Mouse (Mus musculus) MEL (cell line): ENCODE data around the gene Tigit. TPM values are rescaled to one million over a fixed set of nuclear protein-coding genes. Genes with fewer than 3 reads are reported as not detected.
A peak's percentile ranks its signal among the peaks of the same experiment; 100 is the strongest.

Source experiments
- DNase-seq: peaks from one replicate; pipeline ENCODE4 v3.0.0; 2011; ENCODE audit warnings: low read depth, low spot score
- H3K27ac ChIP-seq: 2 replicates; pipeline ENCODE4 v1.5.1; 2012; ENCODE audit warnings: low read depth, mild to moderate bottlenecking, control low read depth, low read length, moderate library complexity; ENCODE audit not compliant: control insufficient read depth
- H3K27me3 ChIP-seq, 2 experiments: fragments of 150-350 bp in 1 of 2; sonication (generic) in 1 of 2; 2 replicates each; pipeline ENCODE4 v1.6.1; 2012; ENCODE audit warnings: low read length in 2 of 2, mild to moderate bottlenecking in 2 of 2, improper control_type of control experiment in 1 of 2, moderate library complexity in 1 of 2; ENCODE audit not compliant: insufficient read depth in 2 of 2, control insufficient read depth in 1 of 2
- H3K36me3 ChIP-seq, 2 experiments: 2 replicates each; pipeline ENCODE4 v1.6.1; 2012 to 2014; ENCODE audit warnings: low read length in 2 of 2, improper control_type of control experiment in 1 of 2, inconsistent platforms in 1 of 2, mild to moderate bottlenecking in 1 of 2; ENCODE audit not compliant: insufficient read depth in 2 of 2, control insufficient read depth in 1 of 2
- H3K4me1 ChIP-seq, 2 experiments: fragments of 150-350 bp in 1 of 2; sonication (generic) in 1 of 2; 2 replicates each; pipeline ENCODE4 v1.6.1; 2012; ENCODE audit warnings: low read length in 2 of 2, improper control_type of control experiment in 1 of 2, mild to moderate bottlenecking in 1 of 2; ENCODE audit not compliant: insufficient read depth in 2 of 2, control insufficient read depth in 1 of 2
- H3K4me3 ChIP-seq, 2 experiments: fragments of 150-350 bp in 1 of 2; sonication (generic) in 1 of 2; 2 replicates each; pipeline ENCODE4 v1.5.1; 2012; ENCODE audit warnings: low read depth in 2 of 2, low read length in 2 of 2, mild to moderate bottlenecking in 2 of 2, moderate library complexity in 2 of 2, control low read depth in 1 of 2, improper control_type of control experiment in 1 of 2; ENCODE audit not compliant: control insufficient read depth in 1 of 2, insufficient read depth in 1 of 2
- H3K79me2 ChIP-seq: 2 replicates; pipeline ENCODE4 v1.6.1; 2012; ENCODE audit warnings: mild to moderate bottlenecking, low read length, moderate library complexity; ENCODE audit not compliant: control insufficient read depth, poor library complexity, insufficient read depth
- H3K9ac ChIP-seq: 2 replicates; pipeline ENCODE4 v1.6.1; 2012; ENCODE audit warnings: low read depth, mild to moderate bottlenecking, control low read depth, low read length, moderate library complexity; ENCODE audit not compliant: control insufficient read depth, poor library complexity, severe bottlenecking
- H3K9me3 ChIP-seq: fragments of 150-350 bp; sonication (generic); replicated peaks from 2 replicates; pipeline ENCODE4 v1.6.1; 2012; ENCODE audit warnings: mild to moderate bottlenecking, low read length, improper control_type of control experiment, moderate library complexity; ENCODE audit not compliant: insufficient read depth
- CTCF ChIP-seq, 3 experiments: IDR thresholded peaks in 2 of 3; conservative IDR thresholded peaks in 1 of 3; 2 replicates each; pipeline ENCODE4 v1.5.1; 2011 to 2012; ENCODE audit warnings: low read length in 3 of 3, low read depth in 2 of 3, mild to moderate bottlenecking in 2 of 3, improper control_type of control experiment in 1 of 3, inconsistent platforms in 1 of 3, mixed read lengths in 1 of 3, moderate library complexity in 1 of 3; ENCODE audit not compliant: control insufficient read depth in 1 of 3, insufficient read depth in 1 of 3, poor library complexity in 1 of 3, severe bottlenecking in 1 of 3
- ELF1 ChIP-seq: IDR thresholded peaks from 2 replicates; pipeline ENCODE4 v1.6.1; 2014; ENCODE audit warnings: low read depth, mild to moderate bottlenecking, inconsistent platforms, low read length, improper control_type of control experiment, moderate library complexity
- EP300 ChIP-seq, 2 experiments: IDR thresholded peaks; 2 replicates each; pipeline ENCODE4 v1.6.1; 2011; ENCODE audit warnings: improper control_type of control experiment in 2 of 2, low read length in 2 of 2, low read depth in 1 of 2, mild to moderate bottlenecking in 1 of 2
- ETS1 ChIP-seq: IDR thresholded peaks from 2 replicates; pipeline ENCODE4 v1.6.1; 2012; ENCODE audit warnings: low read depth, mild to moderate bottlenecking, inconsistent platforms, low read length, improper control_type of control experiment, moderate library complexity
- GABPA ChIP-seq: IDR thresholded peaks from 2 replicates; pipeline ENCODE4 v1.6.1; 2012; ENCODE audit warnings: low read depth, mild to moderate bottlenecking, inconsistent platforms, low read length, improper control_type of control experiment, moderate library complexity
- GATA1 ChIP-seq: IDR thresholded peaks from 2 replicates; pipeline ENCODE4 v1.6.1; 2011; ENCODE audit warnings: low read depth, low read length, improper control_type of control experiment
- HCFC1 ChIP-seq: IDR thresholded peaks from 2 replicates; pipeline ENCODE4 v1.6.1; 2012; ENCODE audit warnings: low read depth, mild to moderate bottlenecking, inconsistent platforms, low read length, improper control_type of control experiment, moderate library complexity
- JUND ChIP-seq: IDR thresholded peaks from 2 replicates; pipeline ENCODE4 v1.6.1; 2011; ENCODE audit warnings: low read depth, mild to moderate bottlenecking, improper control_type of control experiment, low read length
- KAT2A ChIP-seq: conservative IDR thresholded peaks from 2 replicates; pipeline ENCODE4 v1.6.1; 2012; ENCODE audit warnings: low read depth, low read length, improper control_type of control experiment, inconsistent platforms
- MAFK ChIP-seq: IDR thresholded peaks from 2 replicates; pipeline ENCODE4 v1.6.1; 2011; ENCODE audit warnings: low read depth, mild to moderate bottlenecking, low read length, improper control_type of control experiment, borderline replicate concordance
- MAX ChIP-seq: IDR thresholded peaks from 2 replicates; pipeline ENCODE4 v1.6.1; 2011; ENCODE audit warnings: low read length, improper control_type of control experiment
- MAZ ChIP-seq: IDR thresholded peaks from 2 replicates; pipeline ENCODE4 v1.6.1; 2012; ENCODE audit warnings: low read depth, mild to moderate bottlenecking, inconsistent platforms, low read length, improper control_type of control experiment
- MXI1 ChIP-seq: IDR thresholded peaks from 2 replicates; pipeline ENCODE4 v1.6.1; 2011; ENCODE audit warnings: mild to moderate bottlenecking, low read depth, low read length, improper control_type of control experiment
- MYC ChIP-seq: IDR thresholded peaks from 2 replicates; pipeline ENCODE4 v1.6.1; 2011; ENCODE audit warnings: low read depth, mild to moderate bottlenecking, low read length, improper control_type of control experiment, moderate library complexity
- NRF1 ChIP-seq: IDR thresholded peaks from 2 replicates; pipeline ENCODE4 v1.6.1; 2014; ENCODE audit warnings: low read depth, mild to moderate bottlenecking, inconsistent platforms, low read length, improper control_type of control experiment, moderate library complexity; ENCODE audit not compliant: poor library complexity, insufficient read depth, severe bottlenecking
- POLR2AphosphoS2 ChIP-seq: IDR thresholded peaks from 2 replicates; pipeline ENCODE4 v1.6.1; 2011; ENCODE audit warnings: low read length, improper control_type of control experiment
- POLR2AphosphoS5 ChIP-seq: IDR thresholded peaks from 2 replicates; pipeline ENCODE4 v1.6.1; 2012; ENCODE audit warnings: low read depth, borderline replicate concordance, mild to moderate bottlenecking, inconsistent platforms, low read length, moderate library complexity, mixed read lengths
- RAD21 ChIP-seq: IDR thresholded peaks from 2 replicates; pipeline ENCODE4 v1.6.1; 2011; ENCODE audit warnings: mild to moderate bottlenecking, low read depth, low read length, improper control_type of control experiment
- RCOR1 ChIP-seq: IDR thresholded peaks from 2 replicates; pipeline ENCODE4 v1.6.1; 2012; ENCODE audit warnings: low read depth, mild to moderate bottlenecking, inconsistent platforms, low read length, improper control_type of control experiment
- SMC3 ChIP-seq: IDR thresholded peaks from 2 replicates; pipeline ENCODE4 v1.6.1; 2011; ENCODE audit warnings: low read depth, low read length, improper control_type of control experiment
- TAL1 ChIP-seq: IDR thresholded peaks from 2 replicates; pipeline ENCODE4 v1.6.1; 2012; ENCODE audit warnings: mild to moderate bottlenecking, inconsistent platforms, low read length, moderate library complexity, mixed read lengths
- TBP ChIP-seq: IDR thresholded peaks from 2 replicates; pipeline ENCODE4 v1.8.0; 2011; ENCODE audit warnings: low read depth, low read length, improper control_type of control experiment
- UBTF ChIP-seq: IDR thresholded peaks from 2 replicates; pipeline ENCODE4 v1.6.1; 2012; ENCODE audit warnings: low read depth, mild to moderate bottlenecking, inconsistent platforms, low read length, improper control_type of control experiment, moderate library complexity, borderline replicate concordance; ENCODE audit not compliant: insufficient read depth
- ZMIZ1 ChIP-seq: IDR thresholded peaks from 2 replicates; pipeline ENCODE4 v1.6.1; 2012; ENCODE audit warnings: low read depth, mild to moderate bottlenecking, inconsistent platforms, low read length, improper control_type of control experiment, moderate library complexity
- ZNF384 ChIP-seq: IDR thresholded peaks from 2 replicates; pipeline ENCODE4 v1.6.1; 2012; ENCODE audit warnings: low read depth, mild to moderate bottlenecking, inconsistent platforms, low read length, improper control_type of control experiment
- polyA plus RNA-seq, 2 experiments: library from polyadenylated mRNA; stranded (reverse) in 1 of 2; unstranded in 1 of 2; fragments of >175 nt in 1 of 2; fragments of >200 nt in 1 of 2; gene quantifications; 2 replicates each; pipeline versions ENCODE4 v1.2.1 to v1.2.4; 2012; ENCODE audit warnings: low replicate concordance in 2 of 2, low read depth in 1 of 2; ENCODE audit not compliant: insufficient read length in 2 of 2, insufficient read depth in 1 of 2, missing spikeins in 1 of 2
- total RNA-seq: library from RNA; depleted of rRNA; stranded (reverse); fragments of 300-350 nt; gene quantifications from 2 replicates; pipeline ENCODE4 v1.2.3, GENCODE M21; 2012

The Tigit gene
- total and polyA plus RNA-seq, 3 experiments: 0.39 to 7.5 TPM; not detected in 1

DNA sequence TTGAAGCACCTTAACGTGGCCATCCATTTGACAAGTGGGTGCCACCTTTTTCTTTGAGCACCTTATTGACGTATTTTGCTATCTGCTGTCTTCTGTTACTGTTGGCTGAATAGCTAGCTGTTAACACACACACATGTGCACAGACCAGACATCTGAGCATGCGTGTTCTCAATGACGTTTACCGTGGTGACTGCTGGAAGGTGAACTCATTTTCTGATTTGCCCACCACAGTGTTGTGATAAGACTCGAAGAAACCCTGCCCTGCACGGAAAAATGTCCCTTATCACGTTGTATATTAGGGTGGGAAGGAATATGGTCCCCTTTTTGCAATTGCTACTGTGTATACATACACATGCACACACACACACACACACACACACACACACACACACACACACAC lies 22.7 kb downstream of the Tigit start:
- peak; percentile 11 to 25; a peak in 1 of 4 replicates for TF ChIP-seq EP300 (IDR thresholded peaks at IDR 0.05; ENCODE audit: low read depth in 1 of 2, low read length in 2 of 2)
- no peak for TF ChIP-seq GABPA
- TF ChIP-seq MAFK: no peak
- peak; percentile 34; the same call in 1 of the 2 replicates for TF ChIP-seq NRF1
- 0 out of 2 replicates have a peak, but pooled peaks have one; percentile 23 for TF ChIP-seq ETS1
- TF ChIP-seq HCFC1: no peak
- TF ChIP-seq JUND: no peak
- TF ChIP-seq RAD21: no peak
- TF ChIP-seq POLR2AphosphoS5: no peak
- peak; percentile 38; the same call in 1 of the 2 replicates for TF ChIP-seq RCOR1
- no peak for TF ChIP-seq SMC3
- TF ChIP-seq MXI1: 0 out of 2 replicates have a peak, but pooled peaks have one; percentile 13
- TF ChIP-seq GATA1: peak; percentile 54
- 0 out of 2 replicates have a peak, but pooled peaks have one; percentile 27 for TF ChIP-seq MYC
- TF ChIP-seq TAL1: no peak
- no peak for TF ChIP-seq UBTF
- no peak for TF ChIP-seq MAZ
- peak; percentile 62 for TF ChIP-seq MAX
- no peak for TF ChIP-seq CTCF (IDR thresholded peaks at IDR 0.05 in 2 of 3, conservative IDR thresholded peaks at IDR 0.05 in 1 of 3; ENCODE audit: control insufficient read depth in 1 of 3, insufficient read depth in 1 of 3, low read depth in 2 of 3, low read length in 3 of 3, poor library complexity in 1 of 3, severe bottlenecking in 1 of 3)
- no peaks in the 10 kb centered on the region for H3K27me3 ChIP-seq
- H3K79me2 ChIP-seq: no peaks in the 10 kb centered on the region
- DNase-seq: peak; percentile 59
- peaks cover 0 to 18% of the 10 kb centered on the region in 2 experiments; a peak in 2 of 4 replicates for H3K36me3 ChIP-seq
- H3K27ac ChIP-seq: no peak overlapping the region
- peaks cover 5 to 20% of the 10 kb centered on the region in 2 experiments for H3K4me1 ChIP-seq
- no peak overlapping the region for H3K4me3 ChIP-seq
- no peaks in the 10 kb centered on the region for H3K9me3 ChIP-seq
- no peak overlapping the region for H3K9ac ChIP-seq

DNA sequence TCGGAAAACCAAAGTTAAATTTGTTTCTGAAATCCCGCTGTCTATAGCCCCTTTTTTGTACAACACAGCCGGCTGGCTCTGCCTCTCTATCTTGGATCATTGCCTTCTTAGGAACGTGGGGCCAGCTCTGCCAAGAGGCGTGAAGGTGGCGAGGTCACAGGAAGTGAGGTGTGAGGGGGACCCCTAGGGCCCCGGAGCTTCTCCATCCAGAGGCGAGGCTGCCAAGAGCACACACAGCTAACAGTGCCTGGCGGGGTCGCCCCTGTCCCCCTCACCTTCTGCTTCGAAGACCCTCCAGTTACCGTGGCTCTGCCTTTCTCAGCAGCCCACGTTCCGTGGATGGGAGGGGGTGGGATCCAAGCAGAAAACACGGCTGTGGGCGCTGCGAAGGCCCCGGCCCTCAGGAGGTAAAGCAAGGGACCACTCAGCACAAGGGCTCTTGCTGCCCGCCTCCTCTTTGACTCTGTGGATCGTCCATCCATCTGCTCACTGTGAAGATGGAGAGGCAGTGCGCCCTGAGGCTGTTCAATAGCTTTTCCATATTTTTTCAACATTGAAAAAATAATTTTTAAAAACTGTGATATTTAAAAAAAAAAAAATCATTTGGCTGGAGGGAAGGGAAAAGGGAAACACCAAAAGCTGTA lies 25.4 kb downstream of the Tigit start:
- Histone ChIP-seq H3K4me1 (peaks cover 3 to 17% of the 10 kb centered on the region in 2 experiments; a peak in 3 of 4 replicates), H3K79me2 (no peaks in the 10 kb centered on the region), H3K36me3 (peaks cover 0 to 7% of the 10 kb centered on the region in 2 experiments; a peak in 2 of 4 replicates), H3K27me3 (no peaks in the 10 kb centered on the region; a peak in 1 of 4 replicates), H3K4me3 (no peak overlapping the region), H3K9me3 (no peaks in the 10 kb centered on the region), H3K27ac (no peak overlapping the region), H3K9ac (no peak overlapping the region)
- TF ChIP-seq MXI1 (no peak), TBP (no peak), SMC3 (no peak), JUND (no peak), ZNF384 (no peak), MAX (no peak), EP300 (IDR thresholded peaks at IDR 0.05; ENCODE audit: low read depth in 1 of 2, low read length in 2 of 2) (no peak), POLR2AphosphoS2 (no peak), RAD21 (no peak), ZMIZ1 (no peak), UBTF (no peak), ELF1 (no peak), KAT2A (no peak), MAZ (no peak), MYC (no peak)
- DNase-seq: no peak
